Mouse (Mus musculus): ENCODE measurements around the gene Plpp7. TPM values are rescaled to one million over a fixed set of nuclear protein-coding genes. Genes with fewer than 3 reads are reported as not detected.

Plpp7 gene
- 38.3 and 48.7 TPM in 2 replicates for polyA plus RNA-seq (2012; rRNA removed)

GRCm38 (mm10) chr2:32095351-32096121 lies at the start of gene Plpp7:
Gene Plpp7, plus strand, starts transcription at chr2:32095528.

GRCm38 (mm10) chr2:32084111-32084871 lies 11.0 kb upstream of the Plpp7 start, which contains the start of gene Fam78a:
Gene Fam78a, minus strand, starts transcription at chr2:32084857.

GRCm38 (mm10) chr2:32150924-32151659 lies 55.8 kb downstream of the Plpp7 start, which contains the start of gene Prrc2b:
Gene Prrc2b, plus strand, starts transcription at chr2:32151082.

Other genes with a start within 250 kb of the Plpp7 start
- 0.05 and 0.08 TPM in 2 replicates for gene Fibcd1, start 249.5 kb upstream of the Plpp7 start, polyA plus RNA-seq (2012; rRNA removed)
- 57.0 and 63.8 TPM in 2 replicates for gene Lamc3, start 208.2 kb upstream of the Plpp7 start, polyA plus RNA-seq (2012; rRNA removed)
- 41.5 and 74.9 TPM in 2 replicates for gene Aif1l, start 145.4 kb upstream of the Plpp7 start, polyA plus RNA-seq (2012; rRNA removed)
- 40.4 and 46.9 TPM in 2 replicates for gene Nup214, start 121.1 kb upstream of the Plpp7 start, polyA plus RNA-seq (2012; rRNA removed)
- gene Fam78a, start 10.7 kb upstream of the Plpp7 start, polyA plus RNA-seq (2012; rRNA removed): 20.4 and 35.3 TPM in 2 replicates
- gene Prrc2b, start 55.6 kb downstream of the Plpp7 start, polyA plus RNA-seq (2012; rRNA removed): 90.9 and 101 TPM in 2 replicates
- 74.2 and 83.8 TPM in 2 replicates for gene Pomt1, start 141.1 kb downstream of the Plpp7 start, polyA plus RNA-seq (2012; rRNA removed)
- 225 and 238 TPM in 2 replicates for gene Uck1, start 164.6 kb downstream of the Plpp7 start, polyA plus RNA-seq (2012; rRNA removed)
- gene Golga2, start 191.9 kb downstream of the Plpp7 start, polyA plus RNA-seq (2012; rRNA removed): 49.3 and 53.1 TPM in 2 replicates
- gene Swi5, start 192.5 kb downstream of the Plpp7 start, polyA plus RNA-seq (2012; rRNA removed): 134 and 165 TPM in 2 replicates

Data from ovary, adult 2 months (tissue).